ENCODE assay signal across 8 mouse cellular contexts in the genomic region with DNA sequence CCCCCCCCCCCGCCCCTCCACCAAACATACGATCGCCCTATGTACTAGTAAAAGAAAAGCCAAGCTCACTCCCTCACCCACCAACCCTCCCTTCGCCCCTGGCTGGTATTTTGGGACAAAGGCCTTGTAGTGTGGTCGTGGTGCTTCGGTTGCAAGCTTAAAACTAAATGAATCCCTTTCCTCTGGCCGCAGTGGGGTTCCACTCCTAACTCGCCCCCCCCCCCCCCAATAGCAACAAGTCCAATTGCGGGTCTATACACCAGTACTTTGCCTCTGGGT. TPM values are rescaled to one million over a fixed set of nuclear protein-coding genes. Genes with fewer than 3 reads are reported as not detected.
DNase-seq lines count a peak whose midpoint lies in the region; ATAC-seq and TF ChIP-seq lines count a peak whose summit lies in the region.

No protein-coding gene starts in this region.

- no peak for DNase-seq in kidney, postnatal 14 days
- DNase-seq in hindbrain, embryonic 14.5 days (ENCODE audit: low spot score): no peak
- no peak for DNase-seq in left cerebral cortex, adult 11 months (ENCODE audit: low spot score)
- DNase-seq in urinary bladder, postnatal 36 days (ENCODE audit: low spot score in 2 of 2): no peak
- DNase-seq in gastrocnemius, postnatal 36 days: no peak

- peaks cover 32% of the 10 kb centered on the region for H3K36me3 ChIP-seq in kidney, embryonic 15.5 days
- peaks cover 18% of the 10 kb centered on the region for H3K36me3 ChIP-seq in hindbrain, embryonic 14.5 days (replicated peaks; ENCODE audit: control insufficient read depth, insufficient read depth)
- H3K36me3 ChIP-seq in midbrain, embryonic 15.5 days (replicated peaks): 0 out of 2 replicates have a peak, but pooled peaks cover 2% of the 10 kb centered on the region

- no peak for TF ChIP-seq CTCF in bone marrow macrophage, adult 2 months (IDR thresholded peaks at IDR 0.05; ENCODE audit: low read depth, low read length)

- peak overlapping the region; percentile 98 for H3K27ac ChIP-seq in kidney, embryonic 15.5 days
- peak overlapping the region; percentile 18 for H3K27ac ChIP-seq in bone marrow macrophage, adult 2 months (ENCODE audit: insufficient read depth, low read depth, low read length)
- peak overlapping the region; percentile 83 for H3K27ac ChIP-seq in hindbrain, embryonic 14.5 days
- peak overlapping the region; percentile 76 for H3K27ac ChIP-seq in midbrain, embryonic 15.5 days

- H3K4me1 ChIP-seq in kidney, embryonic 15.5 days: peaks cover 52% of the 10 kb centered on the region
- peaks cover 27% of the 10 kb centered on the region for H3K4me1 ChIP-seq in bone marrow macrophage, adult 2 months (ENCODE audit: control insufficient read depth, insufficient read depth, low read length)
- peaks cover 34% of the 10 kb centered on the region for H3K4me1 ChIP-seq in hindbrain, embryonic 14.5 days (replicated peaks; ENCODE audit: control insufficient read depth, insufficient read depth, low read length)
- peaks cover 43% of the 10 kb centered on the region for H3K4me1 ChIP-seq in midbrain, embryonic 15.5 days

- no peak for ATAC-seq in kidney, embryonic 15.5 days (replicated peaks; ENCODE audit: low FRiP score)
- ATAC-seq in hindbrain, embryonic 14.5 days (ENCODE audit: low FRiP score): no peak
- ATAC-seq in midbrain, embryonic 15.5 days (replicated peaks): no peak

- no peak for TF ChIP-seq POLR2A in bone marrow macrophage, adult 2 months (IDR thresholded peaks at IDR 0.05; ENCODE audit: borderline replicate concordance, low read depth, low read length)

- 0% methylated on average over 8 of the region's 9 CpGs for WGBS in kidney, embryonic 15.5 days
- 2% methylated on average over 8 of the region's 9 CpGs for WGBS in hindbrain, embryonic 14.5 days
- 0% methylated on average over 8 of the region's 9 CpGs for WGBS in midbrain, embryonic 15.5 days

- intact Hi-C loops in gastrocnemius, postnatal 36 days (cut with DNase I): loop anchor here (5.0 kb wide), 1 partner anchor 83 kb away; no protein-coding TSS in a partner anchor

- peak overlapping the region; percentile 93 for H3K4me3 ChIP-seq in kidney, embryonic 15.5 days (replicated peaks)
- H3K4me3 ChIP-seq in bone marrow macrophage, adult 2 months (ENCODE audit: insufficient read depth, low read length): peak overlapping the region; percentile 97
- peak overlapping the region; percentile 57 for H3K4me3 ChIP-seq in hindbrain, embryonic 14.5 days (replicated peaks; ENCODE audit: low read length)
- peak overlapping the region; percentile 74 for H3K4me3 ChIP-seq in midbrain, embryonic 15.5 days

- peak overlapping the region; percentile 91 for H3K9ac ChIP-seq in kidney, embryonic 15.5 days
- H3K9ac ChIP-seq in hindbrain, embryonic 14.5 days: peak overlapping the region; percentile 66
- 0 out of 2 replicates have a peak overlapping the region, but pooled peaks have one; percentile 1 for H3K9ac ChIP-seq in midbrain, embryonic 15.5 days

- no peaks in the 10 kb centered on the region for H3K9me3 ChIP-seq in kidney, embryonic 15.5 days (replicated peaks)
- no peaks in the 10 kb centered on the region for H3K9me3 ChIP-seq in hindbrain, embryonic 14.5 days (ENCODE audit: control insufficient read depth, low read length)
- H3K9me3 ChIP-seq in midbrain, embryonic 15.5 days: no peaks in the 10 kb centered on the region

- H3K4me2 ChIP-seq in kidney, embryonic 15.5 days: peak overlapping the region; percentile 86
- H3K4me2 ChIP-seq in hindbrain, embryonic 14.5 days (replicated peaks): peak overlapping the region; percentile 91
- peak overlapping the region; percentile 98 for H3K4me2 ChIP-seq in midbrain, embryonic 15.5 days

- no peaks in the 10 kb centered on the region for H3K27me3 ChIP-seq in kidney, embryonic 15.5 days
- H3K27me3 ChIP-seq in hindbrain, embryonic 14.5 days (ENCODE audit: control insufficient read depth, insufficient read depth, low read length): no peaks in the 10 kb centered on the region
- H3K27me3 ChIP-seq in midbrain, embryonic 15.5 days (replicated peaks): no peaks in the 10 kb centered on the region

RNA-seq across cellular contexts. Expression of a gene that starts 16.4 kb away (rescaled TPM):
- polyA plus RNA-seq in kidney, embryonic 15.5 days (2015; fragmentation: Nextera tagmentation; extraction: Ambion mirVana): 23.8 and 26.5 TPM in 2 replicates
- polyA plus RNA-seq in bone marrow macrophage, adult 2 months (2012; ENCODE audit: insufficient read depth, insufficient read length, missing spikeins): 4.1 and 5.0 TPM in 2 replicates
- 33.3 and 34.3 TPM in 2 replicates for polyA plus RNA-seq in hindbrain, embryonic 14.5 days (2014; fragmentation: Nextera tagmentation; extraction: Ambion mirVana)
- polyA plus RNA-seq in midbrain, embryonic 15.5 days (2015; fragmentation: Nextera tagmentation; extraction: Ambion mirVana): 39.7 TPM in 2 replicates
- total RNA-seq in gastrocnemius, postnatal 36 days (2021): 10 to 100 TPM; 13.8 to 14.2 TPM

RNA-seq across cellular contexts. Expression of a gene that starts 16.5 kb away (rescaled TPM):
- 45.7 TPM in 2 replicates for polyA plus RNA-seq in kidney, embryonic 15.5 days (2015; fragmentation: Nextera tagmentation; extraction: Ambion mirVana)
- polyA plus RNA-seq in bone marrow macrophage, adult 2 months (2012; ENCODE audit: insufficient read depth, insufficient read length, missing spikeins): 19.7 and 23.4 TPM in 2 replicates
- polyA plus RNA-seq in hindbrain, embryonic 14.5 days (2014; fragmentation: Nextera tagmentation; extraction: Ambion mirVana): 42.3 and 44.7 TPM in 2 replicates
- polyA plus RNA-seq in midbrain, embryonic 15.5 days (2015; fragmentation: Nextera tagmentation; extraction: Ambion mirVana): 49.6 and 50.4 TPM in 2 replicates
- total RNA-seq in gastrocnemius, postnatal 36 days (2021): 10 to 100 TPM; 12.9 to 14.9 TPM

RNA-seq across cellular contexts. Expression of a gene that starts 16.5 kb away (rescaled TPM):
- polyA plus RNA-seq in kidney, embryonic 15.5 days (2015; fragmentation: Nextera tagmentation; extraction: Ambion mirVana): 0.81 and 1.4 TPM in 2 replicates
- 1.2 and 3.1 TPM in 2 replicates for polyA plus RNA-seq in bone marrow macrophage, adult 2 months (2012; ENCODE audit: insufficient read depth, insufficient read length, missing spikeins)
- polyA plus RNA-seq in hindbrain, embryonic 14.5 days (2014; fragmentation: Nextera tagmentation; extraction: Ambion mirVana): 3.0 and 3.1 TPM in 2 replicates
- polyA plus RNA-seq in midbrain, embryonic 15.5 days (2015; fragmentation: Nextera tagmentation; extraction: Ambion mirVana): 2.0 and 2.9 TPM in 2 replicates
- 1 to 10 TPM in 1 of 2 experiments, under 1 TPM in 1; 0.42 to 1.3 TPM for total RNA-seq in gastrocnemius, postnatal 36 days (2021)

RNA-seq across cellular contexts. Expression of a gene that starts 35.6 kb away (rescaled TPM):
- polyA plus RNA-seq in kidney, embryonic 15.5 days (2015; fragmentation: Nextera tagmentation; extraction: Ambion mirVana): 4.6 and 5.0 TPM in 2 replicates
- 7.3 and 8.6 TPM in 2 replicates for polyA plus RNA-seq in bone marrow macrophage, adult 2 months (2012; ENCODE audit: insufficient read depth, insufficient read length, missing spikeins)
- polyA plus RNA-seq in hindbrain, embryonic 14.5 days (2014; fragmentation: Nextera tagmentation; extraction: Ambion mirVana): 6.7 and 7.6 TPM in 2 replicates
- 9.0 and 9.5 TPM in 2 replicates for polyA plus RNA-seq in midbrain, embryonic 15.5 days (2015; fragmentation: Nextera tagmentation; extraction: Ambion mirVana)
- 1 to 10 TPM; 3.2 to 3.3 TPM for total RNA-seq in gastrocnemius, postnatal 36 days (2021)

Comparison
In these comparisons a context has a peak if more than half of its experiments do, and no peak if none do; other contexts are left out.
1. H3K27ac ChIP-seq: peak in every context shown above with its lines; median percentile 98 in kidney, embryonic 15.5 days; 83 in hindbrain, embryonic 14.5 days; 76 in midbrain, embryonic 15.5 days; 18 in bone marrow macrophage, adult 2 months.
2. H3K9ac ChIP-seq: peak in every context shown above with its lines; median percentile 91 in kidney, embryonic 15.5 days; 66 in hindbrain, embryonic 14.5 days; 1 in midbrain, embryonic 15.5 days.